Mouse (Mus musculus): Measurements from ENCODE around the gene Itgb1bp1.

Gene Itgb1bp1

GRCm38 (mm10) chr12:21247711-21248392, 38.2 kb downstream of the Itgb1bp1 start:
- DNase-seq (ENCODE audit: low read depth in 2 of 2, low spot score in 2 of 2), result no peak

GRCm38 (mm10) chr12:21244375-21244960, 41.6 kb downstream of the Itgb1bp1 start:
- DNase-seq (ENCODE audit: low read depth in 2 of 2, low spot score in 2 of 2), result no peak

DNA sequence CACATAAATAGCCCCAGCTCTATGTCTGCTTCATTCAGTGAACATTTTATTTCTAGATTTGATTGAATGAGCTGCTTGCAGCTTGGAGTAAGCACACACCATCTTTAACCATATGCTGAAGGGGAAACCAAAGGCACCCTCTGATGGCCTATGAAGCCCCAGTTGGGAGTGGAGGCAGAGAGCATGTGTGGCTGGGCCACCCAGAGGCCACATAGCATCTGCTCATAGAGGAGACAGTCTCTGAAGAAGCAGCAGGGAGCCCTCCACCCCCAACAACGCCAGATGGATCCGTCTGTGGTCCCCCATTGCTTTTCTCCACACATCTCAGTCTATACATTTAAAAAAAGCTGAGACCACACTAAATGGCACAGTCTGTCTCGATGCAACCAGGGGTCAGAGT, 44.1 kb downstream of the Itgb1bp1 start:
- no peak for DNase-seq (ENCODE audit: low read depth in 2 of 2, low spot score in 2 of 2)

DNA sequence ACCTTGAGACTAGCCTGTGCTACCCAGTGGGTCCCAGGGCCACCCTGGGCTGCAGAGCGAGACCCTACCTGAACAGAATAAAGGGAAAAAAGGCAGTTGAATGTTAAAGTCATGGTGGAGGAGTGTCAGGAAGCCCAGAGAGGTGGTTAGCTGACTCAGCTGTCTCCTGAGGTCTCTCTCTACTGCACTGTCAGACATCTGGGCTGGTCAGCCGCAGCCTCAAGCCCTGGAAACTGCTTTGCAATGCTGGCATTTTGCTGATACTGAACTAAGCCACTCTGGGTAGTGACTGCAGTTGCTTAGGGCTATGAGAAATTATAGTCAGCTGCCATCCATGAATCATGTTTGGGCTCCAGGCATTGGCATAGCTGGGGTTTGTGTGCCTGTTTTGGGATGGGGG, 51.5 kb downstream of the Itgb1bp1 start:
- DNase-seq (ENCODE audit: low read depth in 2 of 2, low spot score in 2 of 2), result no peak

DNA sequence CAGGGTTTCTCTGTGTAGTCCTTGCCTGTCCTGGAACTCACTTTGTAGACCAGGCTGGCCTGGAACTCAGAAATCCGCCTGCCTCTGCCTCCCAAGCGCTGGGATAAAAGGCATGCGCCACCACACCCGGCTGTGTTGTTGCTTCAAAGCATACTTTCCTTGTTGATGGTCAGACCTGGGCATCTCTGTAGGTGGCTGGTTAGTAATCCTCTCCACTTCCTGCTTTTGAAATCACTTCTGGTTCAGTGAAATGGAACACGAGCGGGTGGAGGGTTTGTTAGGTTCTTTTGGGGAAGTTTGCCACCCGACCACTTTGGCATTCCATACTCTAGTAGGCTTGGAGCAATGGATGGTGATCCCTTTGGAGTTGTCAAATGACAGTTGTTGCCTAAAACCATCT, 52.4 kb downstream of the Itgb1bp1 start:
- no peak for DNase-seq (ENCODE audit: low read depth in 2 of 2, low spot score in 2 of 2)

DNA sequence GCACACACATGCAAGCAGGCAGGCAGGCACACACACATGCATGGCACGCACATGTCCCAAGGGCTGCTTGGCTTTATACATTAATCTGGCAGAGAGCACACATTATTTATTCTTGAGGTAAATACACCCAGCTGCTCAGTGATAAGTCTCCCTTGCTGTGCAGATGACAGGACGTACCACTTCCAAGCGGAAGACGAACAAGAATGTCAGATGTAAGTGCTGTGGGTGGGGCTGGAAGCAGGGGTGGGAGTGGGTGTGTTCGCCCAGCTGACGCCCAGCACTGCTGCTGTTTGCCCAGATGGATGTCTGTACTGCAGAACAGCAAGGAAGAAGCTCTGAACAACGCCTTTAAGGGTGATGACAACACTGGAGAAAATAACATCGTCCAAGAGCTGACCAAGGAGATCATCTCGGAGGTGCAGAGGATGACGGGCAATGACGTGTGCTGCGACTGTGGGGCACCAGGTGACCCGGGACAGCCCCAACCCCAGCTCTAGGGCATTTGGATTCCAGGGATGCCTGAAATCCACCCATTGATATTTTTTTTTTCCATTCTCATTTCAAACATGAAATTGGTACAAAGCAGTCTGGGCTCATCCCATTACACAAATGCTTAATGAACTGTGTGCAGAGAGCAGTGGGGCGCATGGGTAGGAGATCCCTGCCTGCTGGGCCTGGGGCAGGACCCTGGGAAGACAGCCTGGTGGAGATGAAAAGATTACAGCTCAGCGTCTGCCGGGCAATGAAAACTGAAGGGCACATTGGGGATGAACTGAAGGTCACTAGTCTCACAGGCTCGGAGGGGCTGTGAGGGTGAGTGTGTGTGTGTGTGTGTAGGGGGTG, 56.8 kb downstream of the Itgb1bp1 start:
- DNase-seq (ENCODE audit: low read depth in 2 of 2, low spot score in 2 of 2), result no peak

- no peak for DNase-seq (ENCODE audit: low read depth in 2 of 2, low spot score in 2 of 2)
Observed at GRCm38 (mm10) chr12:21228650-21229049, 57.4 kb downstream of the Itgb1bp1 start.

DNA sequence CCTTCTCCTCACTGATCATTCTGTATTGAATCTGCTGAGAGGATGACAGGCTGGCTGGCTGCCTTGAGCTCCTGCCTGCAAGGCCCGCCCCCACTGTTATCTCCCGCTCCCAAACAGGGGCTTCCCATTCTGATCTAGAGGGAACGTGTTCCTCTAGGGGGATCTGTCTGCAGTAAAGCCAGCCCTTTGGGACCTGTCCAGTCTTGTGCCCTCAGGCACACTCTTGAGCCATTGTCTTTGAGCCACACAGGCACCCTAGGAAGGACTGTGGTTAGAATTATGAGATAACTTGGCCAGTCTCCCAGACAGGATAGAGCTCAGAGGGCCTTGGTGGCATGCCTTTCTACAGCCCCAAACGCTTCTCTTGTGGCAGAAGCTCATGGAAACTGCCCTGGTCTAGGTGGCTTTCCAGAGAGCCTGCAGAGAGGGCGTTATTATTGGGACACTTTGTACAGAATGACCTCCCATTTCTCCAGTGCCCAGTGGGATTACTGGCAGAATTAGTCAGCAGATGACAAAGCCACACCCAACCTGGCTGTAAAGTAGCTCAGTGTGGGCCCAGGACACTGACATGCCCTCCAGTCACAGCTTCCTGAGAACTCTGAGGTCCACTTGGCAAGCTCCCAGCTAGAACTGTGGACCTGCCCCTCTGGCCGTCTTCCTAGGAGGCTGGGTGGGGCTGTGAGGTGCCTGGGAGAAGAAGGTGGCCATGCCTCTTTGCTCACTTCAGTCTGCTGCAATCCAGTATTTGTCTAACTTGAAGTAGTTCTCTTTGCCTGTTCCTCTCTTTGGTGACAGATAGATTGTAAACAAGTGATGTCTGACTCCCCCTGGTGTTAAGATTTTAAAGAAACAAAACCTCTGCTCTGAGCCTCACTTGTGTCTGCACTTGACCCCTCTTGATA, 58.8 kb downstream of the Itgb1bp1 start:
- DNase-seq (ENCODE audit: low read depth in 2 of 2, low spot score in 2 of 2), result peak in 1 of 2 experiments; percentile 20

GRCm38 (mm10) chr12:21226316-21226715, 59.8 kb downstream of the Itgb1bp1 start:
- DNase-seq (ENCODE audit: low read depth in 2 of 2, low spot score in 2 of 2), result no peak

- DNase-seq (ENCODE audit: low read depth in 2 of 2, low spot score in 2 of 2), result no peak
Observed at GRCm38 (mm10) chr12:21225358-21225757, 60.7 kb downstream of the Itgb1bp1 start.

GRCm38 (mm10) chr12:21223923-21224322, 62.2 kb downstream of the Itgb1bp1 start:
- DNase-seq (ENCODE audit: low read depth in 2 of 2, low spot score in 2 of 2), result no peak

- no peak for DNase-seq (ENCODE audit: low read depth in 2 of 2, low spot score in 2 of 2)
Observed at GRCm38 (mm10) chr12:21220596-21220995, 65.5 kb downstream of the Itgb1bp1 start.

GRCm38 (mm10) chr12:21217776-21218444, 68.2 kb downstream of the Itgb1bp1 start:
- no peak for DNase-seq (ENCODE audit: low read depth in 2 of 2, low spot score in 2 of 2)

- DNase-seq (ENCODE audit: low read depth in 2 of 2, low spot score in 2 of 2), result no peak
Observed at GRCm38 (mm10) chr12:21214551-21215165, 71.4 kb downstream of the Itgb1bp1 start.

- DNase-seq (ENCODE audit: low read depth in 2 of 2, low spot score in 2 of 2), result no peak
Observed at GRCm38 (mm10) chr12:21212876-21213275, 73.2 kb downstream of the Itgb1bp1 start.

DNA sequence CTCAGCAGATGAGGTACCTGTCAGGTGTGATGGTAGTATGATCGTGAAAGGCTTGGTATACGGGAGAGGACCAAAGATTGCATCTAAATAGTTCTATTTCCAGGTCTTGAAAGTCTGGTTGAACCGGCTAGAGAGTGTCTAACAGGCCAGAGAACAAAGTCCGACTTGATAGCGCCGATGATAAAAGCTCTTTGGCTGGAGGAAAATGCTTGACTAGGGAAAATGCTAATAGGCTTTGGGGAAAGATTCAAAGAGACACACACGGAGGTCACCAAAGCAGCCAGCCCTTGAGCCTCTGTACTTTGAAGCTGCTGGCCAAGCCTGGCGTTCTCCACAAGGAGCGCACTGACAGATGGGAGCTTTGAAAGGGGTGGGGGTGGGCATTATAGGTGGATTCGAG, 76.8 kb downstream of the Itgb1bp1 start:
- DNase-seq (ENCODE audit: low read depth in 2 of 2, low spot score in 2 of 2), result no peak

- no peak for DNase-seq (ENCODE audit: low read depth in 2 of 2, low spot score in 2 of 2)
Observed at GRCm38 (mm10) chr12:21208172-21208795, 77.8 kb downstream of the Itgb1bp1 start.

GRCm38 (mm10) chr12:21207422-21207821, 78.7 kb downstream of the Itgb1bp1 start:
- no peak for DNase-seq (ENCODE audit: low read depth in 2 of 2, low spot score in 2 of 2)

DNA sequence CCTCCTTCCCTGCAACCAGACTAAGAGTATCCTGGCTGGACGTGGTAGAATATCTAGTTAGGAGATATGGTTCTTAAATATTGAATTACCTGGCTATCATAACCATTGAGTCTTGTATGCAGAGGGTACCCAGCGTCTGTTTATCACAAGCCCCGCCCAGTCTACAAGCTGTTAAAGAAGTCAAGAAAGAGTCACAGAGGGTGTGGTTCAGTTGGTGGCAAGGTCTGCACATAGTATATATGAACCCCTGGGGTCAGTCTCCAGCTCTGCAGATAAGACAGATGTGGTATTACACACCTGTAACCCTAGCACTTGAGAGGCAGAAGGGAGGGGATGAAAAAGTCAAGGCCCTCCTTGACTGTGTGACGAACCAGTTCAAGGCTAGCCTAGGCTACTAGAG, 80.3 kb downstream of the Itgb1bp1 start:
- DNase-seq (ENCODE audit: low read depth in 2 of 2, low spot score in 2 of 2), result no peak

Data from CD8-positive naive resting alpha-beta T cell, adult 2 months (primary cell).